Mouse (Mus musculus) forebrain, embryonic 15.5 days (tissue): Measurements from ENCODE around the gene Nr4a1. TPM values are rescaled to one million over a fixed set of nuclear protein-coding genes. Genes with fewer than 3 reads are reported as not detected.
A peak's percentile ranks its signal among the peaks of the same experiment; 100 is the strongest.

Experiments
- ATAC-seq: fragments of 200-750 bp; cut with Nextera tagmentation; replicated peaks from 2 replicates; pipeline ENCODE4 v1.8.0; 2017; ENCODE audit warnings: mild to moderate bottlenecking, moderate TSS enrichment, moderate library complexity
- H3K27ac ChIP-seq: fragments of 300-500 bp; sonication (generic); replicated peaks from 2 replicates; pipeline ENCODE4 v1.5.1; 2015; ENCODE audit warnings: mild to moderate bottlenecking, inconsistent platforms
- H3K27me3 ChIP-seq: fragments of 300-500 bp; sonication (generic); 2 replicates; pipeline ENCODE4 v1.6.1; 2015; ENCODE audit warnings: inconsistent platforms
- H3K36me3 ChIP-seq: fragments of 300-500 bp; sonication (generic); 2 replicates; pipeline ENCODE4 v1.6.1; 2015; ENCODE audit warnings: mild to moderate bottlenecking, inconsistent platforms
- H3K4me1 ChIP-seq: fragments of 300-500 bp; sonication (generic); 2 replicates; pipeline ENCODE4 v1.6.1; 2015; ENCODE audit warnings: inconsistent platforms
- H3K4me2 ChIP-seq: fragments of 300-500 bp; sonication (generic); replicated peaks from 2 replicates; pipeline ENCODE4 v1.6.1; 2015; ENCODE audit warnings: mild to moderate bottlenecking, inconsistent platforms
- H3K4me3 ChIP-seq: fragments of 300-500 bp; sonication (generic); 2 replicates; pipeline ENCODE4 v1.5.1; 2015; ENCODE audit warnings: mild to moderate bottlenecking, inconsistent platforms
- H3K9ac ChIP-seq: fragments of 300-500 bp; sonication (generic); replicated peaks from 2 replicates; pipeline ENCODE4 v1.6.1; 2015; ENCODE audit warnings: mild to moderate bottlenecking, inconsistent platforms
- H3K9me3 ChIP-seq: fragments of 300-500 bp; sonication (generic); 2 replicates; pipeline ENCODE4 v1.6.1; 2016; ENCODE audit warnings: inconsistent platforms
- WGBS: fragments of 180-500 bp; shearing (Covaris S2); methylation state at CpG from one replicate; pipeline ENCODE4 v1.1.7; 2015; ENCODE audit warnings: mixed read lengths; 5-methylcytosine and 5-hydroxymethylcytosine counted together
- polyA plus RNA-seq: library from polyadenylated mRNA; unstranded; fragments of >200 nt; fragmentation: Nextera tagmentation; extraction: Ambion mirVana; gene quantifications from 2 replicates; pipeline ENCODE4 v1.2.1, GENCODE M21; 2015

Gene Nr4a1
- polyA plus RNA-seq, 1 experiment from 2014 or later, result 3.7 TPM

DNA sequence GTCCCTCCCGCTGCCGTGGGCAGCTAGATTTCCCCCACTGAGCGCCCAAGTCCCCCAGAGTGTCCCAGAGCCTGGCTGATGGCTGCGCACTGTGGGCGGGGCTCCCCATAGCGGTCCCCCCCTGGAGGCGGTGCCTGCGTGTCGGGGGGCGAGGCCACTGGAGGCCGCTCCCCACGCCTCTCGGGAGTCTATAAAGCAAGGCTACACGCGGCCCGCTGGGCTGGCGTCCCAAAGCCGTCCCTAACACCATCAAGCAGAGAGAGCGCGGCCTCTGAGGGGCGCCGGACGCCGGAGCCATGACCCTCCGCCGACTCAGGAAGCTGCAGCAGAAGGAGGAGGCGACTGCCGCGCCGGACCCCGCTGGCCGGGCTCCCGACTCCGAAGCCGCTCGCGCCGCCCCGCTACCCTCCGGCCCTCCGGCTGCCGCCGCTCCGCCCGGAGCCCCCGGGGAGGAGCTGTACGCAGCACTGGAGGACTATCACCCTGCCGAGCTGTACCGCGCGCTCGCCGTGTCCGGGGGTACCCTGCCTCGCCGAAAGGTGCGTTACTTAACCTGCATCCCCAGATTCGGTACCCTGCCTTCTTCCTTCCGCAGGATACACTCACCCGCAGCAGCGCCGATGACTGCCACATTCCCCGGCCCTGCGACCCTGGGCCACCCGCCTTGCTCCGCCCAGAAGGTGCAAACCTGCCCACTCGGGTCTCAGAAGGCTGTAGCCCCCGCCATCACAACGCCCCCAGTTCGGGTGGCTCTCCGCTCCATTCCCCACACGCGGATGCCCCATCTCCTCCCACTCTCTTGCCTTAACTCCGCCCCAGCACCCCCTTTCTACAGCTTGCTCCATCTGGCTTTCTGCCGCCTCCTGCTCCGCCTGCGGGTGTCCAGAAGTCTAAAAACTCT, 29.8 kb upstream of the Nr4a1 start, which contains the start of gene Grasp:
Grasp (plus strand) TSS at position 183 of the 901 bp plus-strand sequence.
- no peaks in the 10 kb centered on the region for H3K36me3 ChIP-seq
- H3K9me3 ChIP-seq, result no peaks in the 10 kb centered on the region
- no peak within 1 kb of the TSS; the same call in 1 of the 2 replicates for H3K27ac ChIP-seq
- H3K9ac ChIP-seq, result peak within 1 kb of the TSS; percentile 66
- ATAC-seq, result peak; percentile 87
- H3K27me3 ChIP-seq, result peaks cover 3% of the 10 kb centered on the region; the same call in 1 of the 2 replicates
- H3K4me1 ChIP-seq, result peaks cover 38% of the 10 kb centered on the region
- H3K4me3 ChIP-seq, result peak within 1 kb of the TSS; percentile 63
- under 1% methylated on average over 77 of the region's 77 CpGs for whole genome bisulfite sequencing
- peak within 1 kb of the TSS; percentile 98 for H3K4me2 ChIP-seq

- 4% methylated on average over 14 of the region's 14 CpGs for WGBS
- peaks cover 3% of the 10 kb centered on the region; the same call in 1 of the 2 replicates for H3K27me3 ChIP-seq
- no peak overlapping the region; the same call in 1 of the 2 replicates for H3K27ac ChIP-seq
- H3K4me1 ChIP-seq, result peaks cover 38% of the 10 kb centered on the region
- ATAC-seq, result no peak
- H3K9me3 ChIP-seq, result no peaks in the 10 kb centered on the region
- peak overlapping the region; percentile 63 for H3K4me3 ChIP-seq
- no peaks in the 10 kb centered on the region for H3K36me3 ChIP-seq
- peak overlapping the region; percentile 66 for H3K9ac ChIP-seq
- peak overlapping the region; percentile 98 for H3K4me2 ChIP-seq
These were observed 29.1 kb upstream of the Nr4a1 start for GRCm38 (mm10) chr15:101224977-101225376.

DNA sequence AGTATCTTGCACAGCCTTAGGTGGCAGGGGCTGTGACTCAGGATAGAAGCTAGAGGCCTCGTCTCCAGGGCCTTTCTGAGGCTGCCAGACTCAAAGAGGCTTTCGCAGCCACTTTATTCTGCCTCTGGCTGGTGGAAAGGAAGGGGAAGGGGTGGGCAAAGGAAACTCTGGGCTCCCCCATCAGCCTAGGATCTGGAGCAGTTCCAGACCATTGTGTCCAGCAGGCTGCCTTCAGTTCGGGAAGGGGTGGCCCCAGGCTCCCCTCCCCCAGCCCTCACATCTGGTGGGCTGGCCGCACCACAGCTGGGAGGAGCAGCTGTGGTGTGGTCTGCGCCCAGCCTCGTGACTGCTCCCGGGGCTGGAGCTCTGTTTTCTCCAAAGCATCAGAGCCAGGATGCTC, 26.1 kb upstream of the Nr4a1 start:
- Histone ChIP-seq H3K27ac (no peak overlapping the region), H3K4me3 (no peak overlapping the region), H3K27me3 (no peaks in the 10 kb centered on the region; the same call in 1 of the 2 replicates), H3K4me2 (no peak overlapping the region), H3K36me3 (0 out of 2 replicates have a peak, but pooled peaks cover 3% of the 10 kb centered on the region), H3K9me3 (no peaks in the 10 kb centered on the region), H3K9ac (no peak overlapping the region), H3K4me1 (peaks cover 16% of the 10 kb centered on the region)
- 24% methylated on average over 7 of the region's 7 CpGs for WGBS
- no peak for ATAC-seq

DNA sequence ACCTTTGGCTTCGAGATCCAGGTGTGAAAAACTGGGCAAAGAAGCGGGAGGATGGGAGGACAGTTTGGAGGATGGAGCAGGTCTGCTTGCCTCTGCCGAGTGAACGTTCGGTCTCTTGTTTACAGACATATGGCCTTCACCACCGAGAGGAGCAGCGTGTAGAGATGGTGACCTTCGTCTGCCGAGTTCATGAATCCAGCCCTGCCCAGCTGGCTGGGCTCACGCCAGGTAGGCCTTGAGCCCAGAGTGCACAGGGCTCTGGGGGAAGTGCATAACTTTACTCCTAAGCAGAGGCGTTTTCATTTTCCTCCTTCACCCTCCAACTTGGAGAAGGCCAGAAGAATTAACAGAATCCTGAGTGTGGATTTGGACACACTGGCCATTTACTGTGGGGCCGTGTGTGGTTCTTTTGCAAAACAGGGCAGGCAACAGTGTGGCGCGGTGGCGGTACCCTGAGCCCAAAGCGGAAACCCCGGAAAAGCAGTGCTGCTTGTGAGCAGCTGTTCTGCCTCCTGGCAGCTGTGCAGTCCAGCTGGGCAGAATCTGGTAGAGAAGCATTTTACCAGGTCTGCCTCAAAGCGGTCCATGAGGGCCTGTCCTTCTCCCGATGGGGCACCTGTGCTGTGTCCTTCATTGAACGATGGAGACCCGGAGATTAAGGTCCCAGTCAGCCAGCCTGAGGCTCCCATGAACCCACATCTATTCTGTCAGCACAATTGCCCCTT, 25.0 kb upstream of the Nr4a1 start:
- Histone ChIP-seq H3K4me1 (peaks cover 11% of the 10 kb centered on the region), H3K27me3 (no peaks in the 10 kb centered on the region; the same call in 1 of the 2 replicates), H3K36me3 (0 out of 2 replicates have a peak, but pooled peaks cover 3% of the 10 kb centered on the region), H3K4me3 (no peak overlapping the region), H3K9ac (no peak overlapping the region), H3K27ac (no peak overlapping the region), H3K9me3 (no peaks in the 10 kb centered on the region), H3K4me2 (no peak overlapping the region)
- ATAC-seq, result no peak
- WGBS, result 89% methylated on average over 21 of the region's 21 CpGs

- 95% methylated on average over 19 of the region's 19 CpGs for WGBS
- H3K4me1 ChIP-seq, result peaks cover 11% of the 10 kb centered on the region; the same call in 1 of the 2 replicates
- H3K4me2 ChIP-seq, result no peak overlapping the region
- no peak for ATAC-seq
- H3K9ac ChIP-seq, result no peak overlapping the region
- no peak overlapping the region for H3K27ac ChIP-seq
- no peaks in the 10 kb centered on the region for H3K9me3 ChIP-seq
- no peak overlapping the region for H3K4me3 ChIP-seq
- no peaks in the 10 kb centered on the region; the same call in 1 of the 2 replicates for H3K27me3 ChIP-seq
- 0 out of 2 replicates have a peak, but pooled peaks cover 3% of the 10 kb centered on the region for H3K36me3 ChIP-seq
These were observed 23.6 kb upstream of the Nr4a1 start for GRCm38 (mm10) chr15:101230503-101230902.

GRCm38 (mm10) chr15:101230995-101231647, 22.9 kb upstream of the Nr4a1 start:
- H3K4me1 ChIP-seq, result peaks cover 14% of the 10 kb centered on the region; the same call in 1 of the 2 replicates
- no peak overlapping the region for H3K4me2 ChIP-seq
- no peaks in the 10 kb centered on the region for H3K27me3 ChIP-seq
- no peaks in the 10 kb centered on the region for H3K9me3 ChIP-seq
- H3K9ac ChIP-seq, result no peak overlapping the region
- H3K27ac ChIP-seq, result no peak overlapping the region
- 84% methylated on average over 23 of the region's 23 CpGs for WGBS
- 0 out of 2 replicates have a peak overlapping the region, but pooled peaks have one; percentile 8 for H3K4me3 ChIP-seq
- ATAC-seq, result no peak
- H3K36me3 ChIP-seq, result 0 out of 2 replicates have a peak, but pooled peaks cover 3% of the 10 kb centered on the region

GRCm38 (mm10) chr15:101231648-101232180, 22.4 kb upstream of the Nr4a1 start:
- Histone ChIP-seq H3K9me3 (no peaks in the 10 kb centered on the region), H3K27ac (no peak overlapping the region), H3K4me2 (peak overlapping the region; percentile 21), H3K4me1 (peaks cover 14% of the 10 kb centered on the region; the same call in 1 of the 2 replicates), H3K9ac (no peak overlapping the region), H3K27me3 (no peaks in the 10 kb centered on the region; the same call in 1 of the 2 replicates), H3K4me3 (peak overlapping the region; percentile 8; the same call in 1 of the 2 replicates), H3K36me3 (0 out of 2 replicates have a peak, but pooled peaks cover 3% of the 10 kb centered on the region)
- no peak for ATAC-seq
- 67% methylated on average over 56 of the region's 56 CpGs for WGBS

DNA sequence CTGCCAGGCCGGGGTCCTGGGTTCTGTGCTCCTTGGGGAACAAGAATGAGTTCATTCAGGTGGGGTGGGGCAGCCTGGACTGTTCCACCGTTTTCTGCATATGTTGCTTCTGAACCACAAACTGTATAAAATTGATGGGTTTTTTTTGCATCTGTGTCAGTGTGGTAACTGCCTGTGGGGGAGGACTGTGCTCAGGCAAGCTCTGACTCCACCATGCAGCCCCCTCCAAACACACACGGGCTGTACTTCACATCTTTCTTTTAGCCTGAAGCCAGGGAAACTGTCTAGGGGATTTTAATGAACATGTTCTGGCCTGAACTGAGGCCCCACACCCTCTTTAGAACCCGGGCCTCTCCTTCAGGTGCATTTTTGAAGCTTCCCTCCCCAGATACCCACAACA, 21.5 kb upstream of the Nr4a1 start:
- Histone ChIP-seq H3K9ac (no peak overlapping the region), H3K4me3 (no peak overlapping the region), H3K9me3 (no peaks in the 10 kb centered on the region), H3K4me1 (peaks cover 14% of the 10 kb centered on the region; the same call in 1 of the 2 replicates), H3K36me3 (0 out of 2 replicates have a peak, but pooled peaks cover 3% of the 10 kb centered on the region), H3K27me3 (no peaks in the 10 kb centered on the region; the same call in 1 of the 2 replicates), H3K4me2 (no peak overlapping the region), H3K27ac (no peak overlapping the region)
- WGBS, result 76% methylated on average over 4 of the region's 4 CpGs
- ATAC-seq, result no peak

GRCm38 (mm10) chr15:101233183-101233582, 20.9 kb upstream of the Nr4a1 start:
- no peaks in the 10 kb centered on the region; the same call in 1 of the 2 replicates for H3K27me3 ChIP-seq
- WGBS, result 89% methylated on average over 3 of the region's 3 CpGs
- H3K4me3 ChIP-seq, result no peak overlapping the region
- H3K27ac ChIP-seq, result no peak overlapping the region
- H3K4me1 ChIP-seq, result peaks cover 14% of the 10 kb centered on the region; the same call in 1 of the 2 replicates
- H3K36me3 ChIP-seq, result 0 out of 2 replicates have a peak, but pooled peaks cover 3% of the 10 kb centered on the region
- ATAC-seq, result no peak
- no peak overlapping the region for H3K4me2 ChIP-seq
- H3K9me3 ChIP-seq, result no peaks in the 10 kb centered on the region
- H3K9ac ChIP-seq, result no peak overlapping the region

DNA sequence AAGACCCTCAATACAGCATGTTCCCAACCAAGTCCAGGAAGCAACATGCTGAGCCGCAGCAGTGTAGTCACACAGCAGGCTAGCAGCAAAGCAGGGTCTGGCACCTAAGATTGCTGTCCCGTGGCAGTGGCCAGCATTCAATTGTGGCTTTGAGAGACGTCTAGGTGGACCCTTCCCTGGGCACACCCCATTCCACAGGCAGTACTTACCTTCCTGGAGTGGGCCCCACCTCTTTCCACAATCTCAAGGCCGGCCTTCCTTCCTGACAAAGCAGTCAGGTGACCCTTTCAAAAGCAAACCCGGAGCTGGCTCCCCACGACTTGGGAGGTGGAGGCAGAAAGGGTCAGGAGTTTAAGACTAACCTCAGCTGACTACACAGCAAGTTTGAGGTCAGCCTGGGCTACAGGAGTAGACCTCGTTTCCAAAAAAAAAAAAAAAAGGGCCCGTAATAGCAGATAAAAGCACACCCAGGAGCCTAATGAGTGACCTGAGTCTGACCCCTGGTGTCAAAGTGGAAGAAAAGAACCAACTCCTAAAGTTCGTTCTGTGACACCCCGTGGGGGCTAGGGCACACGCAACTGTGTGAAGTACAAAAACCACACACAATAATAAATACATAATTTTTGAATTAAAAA, 20.3 kb upstream of the Nr4a1 start:
- ATAC-seq, result no peak
- no peak overlapping the region for H3K27ac ChIP-seq
- WGBS, result 19% methylated on average over 11 of the region's 11 CpGs
- no peaks in the 10 kb centered on the region for H3K9me3 ChIP-seq
- no peak overlapping the region for H3K4me3 ChIP-seq
- no peak overlapping the region for H3K4me2 ChIP-seq
- no peak overlapping the region for H3K9ac ChIP-seq
- 0 out of 2 replicates have a peak, but pooled peaks cover 3% of the 10 kb centered on the region for H3K36me3 ChIP-seq
- H3K27me3 ChIP-seq, result no peaks in the 10 kb centered on the region; the same call in 1 of the 2 replicates
- H3K4me1 ChIP-seq, result peaks cover 14% of the 10 kb centered on the region; the same call in 1 of the 2 replicates
